Mouse (Mus musculus) CH12.LX (cell line): ENCODE data around the gene Sorcs1. TPM values are rescaled to one million over a fixed set of nuclear protein-coding genes. Genes with fewer than 3 reads are reported as not detected.

Source experiments
- DNase-seq: peaks from one replicate; pipeline ENCODE4 v3.0.0-alpha.2; 2013; ENCODE audit errors: extremely low read depth
- H3K27ac ChIP-seq: 2 replicates; pipeline ENCODE4 v1.5.1; 2012; ENCODE audit warnings: low read depth, mild to moderate bottlenecking, control low read depth, moderate library complexity; ENCODE audit not compliant: insufficient read depth
- H3K27me3 ChIP-seq: replicated peaks from 2 replicates; pipeline ENCODE3; 2012; ENCODE audit warnings: inconsistent platforms
- H3K36me3 ChIP-seq, 2 experiments: replicated peaks in 1 of 2; 2 replicates each; pipeline versions ENCODE3 to v1.6.1; 2012; ENCODE audit warnings: inconsistent platforms in 1 of 2, low read length in 1 of 2, mild to moderate bottlenecking in 1 of 2, mixed read lengths in 1 of 2, moderate library complexity in 1 of 2; ENCODE audit not compliant: control insufficient read depth in 1 of 2, insufficient read depth in 1 of 2
- H3K4me1 ChIP-seq, 2 experiments: 2 replicates each; pipeline ENCODE4 v1.6.1; 2012; ENCODE audit warnings: inconsistent platforms in 1 of 2, moderate library complexity in 1 of 2; ENCODE audit not compliant: insufficient read depth in 2 of 2, control insufficient read depth in 1 of 2
- H3K4me2 ChIP-seq: 2 replicates; pipeline ENCODE4 v1.6.1; 2012; ENCODE audit warnings: low read depth, mild to moderate bottlenecking, control low read depth; ENCODE audit not compliant: poor library complexity, insufficient read depth, severe bottlenecking
- H3K4me3 ChIP-seq, 3 experiments: fragments of 150-350 bp in 1 of 3; sonication (generic) in 1 of 3; replicated peaks in 1 of 3; 2 replicates each; pipeline versions ENCODE3 to v1.5.1; 2011 to 2012; ENCODE audit warnings: low read depth in 2 of 3, low read length in 2 of 3, mild to moderate bottlenecking in 2 of 3, moderate library complexity in 2 of 3, control low read depth in 1 of 3, improper control_type of control experiment in 1 of 3, inconsistent platforms in 1 of 3, mixed read lengths in 1 of 3; ENCODE audit not compliant: poor library complexity in 1 of 3
- H3K79me2 ChIP-seq: replicated peaks from 2 replicates; pipeline ENCODE4 v1.6.1; 2012; ENCODE audit warnings: mild to moderate bottlenecking, moderate library complexity; ENCODE audit not compliant: control insufficient read depth, poor library complexity, insufficient read depth, severe bottlenecking; ENCODE audit errors: extremely low read depth
- H3K9ac ChIP-seq: 2 replicates; pipeline ENCODE4 v1.6.1; 2012; ENCODE audit warnings: low read depth, mild to moderate bottlenecking, control low read depth, moderate library complexity; ENCODE audit not compliant: insufficient read depth
- H3K9me3 ChIP-seq: replicated peaks from 2 replicates; pipeline ENCODE3; 2012; ENCODE audit warnings: low read length, inconsistent platforms, mixed read lengths
- CHD1 ChIP-seq: IDR thresholded peaks from 2 replicates; pipeline ENCODE4 v1.6.1; 2012; ENCODE audit warnings: low read depth, low read length, improper control_type of control experiment, inconsistent platforms
- CHD2 ChIP-seq: IDR thresholded peaks from 2 replicates; pipeline ENCODE4 v1.6.1; 2011; ENCODE audit warnings: low read length, improper control_type of control experiment
- CTCF ChIP-seq, 2 experiments: IDR thresholded peaks in 1 of 2; conservative IDR thresholded peaks in 1 of 2; 2 replicates each; pipeline ENCODE4 v1.5.1; 2011 to 2012; ENCODE audit warnings: low read depth in 2 of 2, low read length in 2 of 2, improper control_type of control experiment in 1 of 2, inconsistent platforms in 1 of 2, mild to moderate bottlenecking in 1 of 2, moderate library complexity in 1 of 2
- GABPA ChIP-seq: IDR thresholded peaks from 2 replicates; pipeline ENCODE4 v1.6.1; 2012; ENCODE audit warnings: low read depth, low read length, improper control_type of control experiment, inconsistent platforms; ENCODE audit not compliant: insufficient replicate concordance
- HCFC1 ChIP-seq: IDR thresholded peaks from 2 replicates; pipeline ENCODE4 v1.6.1; 2012; ENCODE audit warnings: low read depth, mild to moderate bottlenecking, inconsistent platforms, low read length, improper control_type of control experiment
- IRF4 ChIP-seq: IDR thresholded peaks from 2 replicates; pipeline ENCODE4 v1.6.1; 2014; ENCODE audit warnings: low read depth, mild to moderate bottlenecking, inconsistent platforms, low read length, improper control_type of control experiment
- JUN ChIP-seq: IDR thresholded peaks from 2 replicates; pipeline ENCODE4 v1.6.1; 2011; ENCODE audit warnings: low read depth, mild to moderate bottlenecking, low read length, improper control_type of control experiment, moderate library complexity; ENCODE audit not compliant: insufficient read depth
- JUND ChIP-seq: conservative IDR thresholded peaks from 2 replicates; pipeline ENCODE4 v1.6.1; 2011; ENCODE audit warnings: low read depth, low read length, improper control_type of control experiment
- KAT2A ChIP-seq: IDR thresholded peaks from 2 replicates; pipeline ENCODE4 v1.6.1; 2012; ENCODE audit warnings: low read length, improper control_type of control experiment, inconsistent platforms; ENCODE audit not compliant: insufficient replicate concordance
- MAFK ChIP-seq: IDR thresholded peaks from 2 replicates; pipeline ENCODE4 v1.6.1; 2011; ENCODE audit warnings: low read length, improper control_type of control experiment; ENCODE audit not compliant: insufficient replicate concordance
- MAZ ChIP-seq: IDR thresholded peaks from 2 replicates; pipeline ENCODE4 v1.6.1; 2012; ENCODE audit warnings: low read depth, mild to moderate bottlenecking, inconsistent platforms, low read length, improper control_type of control experiment, moderate library complexity
- MXI1 ChIP-seq: IDR thresholded peaks from 2 replicates; pipeline ENCODE4 v1.6.1; 2011; ENCODE audit warnings: mild to moderate bottlenecking, low read depth, low read length, improper control_type of control experiment
- MYC ChIP-seq: IDR thresholded peaks from 2 replicates; pipeline ENCODE4 v1.6.1; 2011; ENCODE audit warnings: low read depth, mild to moderate bottlenecking, improper control_type of control experiment, low read length
- NELFE ChIP-seq: IDR thresholded peaks from 2 replicates; pipeline ENCODE4 v1.6.1; 2011; ENCODE audit warnings: low read depth, low read length, improper control_type of control experiment
- POLR2A ChIP-seq: IDR thresholded peaks from 2 replicates; pipeline ENCODE4 v1.6.1; 2011; ENCODE audit warnings: low read depth, mild to moderate bottlenecking, improper control_type of control experiment, low read length
- RAD21 ChIP-seq: IDR thresholded peaks from 2 replicates; pipeline ENCODE4 v1.6.1; 2011; ENCODE audit warnings: low read depth, mild to moderate bottlenecking, low read length, improper control_type of control experiment, moderate library complexity
- SIN3A ChIP-seq: IDR thresholded peaks from 2 replicates; pipeline ENCODE4 v1.6.1; 2012; ENCODE audit warnings: low read length, improper control_type of control experiment, inconsistent platforms
- TCF12 ChIP-seq: IDR thresholded peaks from 2 replicates; pipeline ENCODE4 v1.6.1; 2014; ENCODE audit warnings: low read depth, mild to moderate bottlenecking, inconsistent platforms, low read length, improper control_type of control experiment
- UBTF ChIP-seq: IDR thresholded peaks from 2 replicates; pipeline ENCODE4 v1.6.1; 2012; ENCODE audit warnings: low read depth, mild to moderate bottlenecking, inconsistent platforms, low read length, improper control_type of control experiment, moderate library complexity
- ZKSCAN1 ChIP-seq: IDR thresholded peaks from 2 replicates; pipeline ENCODE4 v1.6.1; 2012; ENCODE audit warnings: low read depth, inconsistent platforms, low read length, improper control_type of control experiment, borderline replicate concordance
- ZMIZ1 ChIP-seq: IDR thresholded peaks from 2 replicates; pipeline ENCODE4 v1.6.1; 2012; ENCODE audit warnings: low read depth, mild to moderate bottlenecking, inconsistent platforms, low read length, improper control_type of control experiment
- ZNF384 ChIP-seq: IDR thresholded peaks from 2 replicates; pipeline ENCODE4 v1.6.1; 2012; ENCODE audit warnings: low read depth, low read length, improper control_type of control experiment, inconsistent platforms
- dilution Hi-C: fragments of 300-500 bp; cut with MboI; formaldehyde crosslinking; loops from 2 replicates; pipeline ENCODE4 v1.14.3; 2020; ENCODE audit warnings: low sequenced_read_pairs; ENCODE audit not compliant: extremely low pct_unique_long_range_greater_than_20kb, extremely low pct_ligation_motif_present
- in situ Hi-C: fragments of 300-500 bp; cut with MboI; formaldehyde crosslinking; loops from 3 replicates; pipeline ENCODE4 v1.14.3; 2019; ENCODE audit warnings: low sequenced_read_pairs, low pct_ligation_motif_present, low pct_unique_long_range_greater_than_20kb, mixed read lengths
- polyA plus RNA-seq: library from polyadenylated mRNA; unstranded; fragments of >175 nt; gene quantifications from 2 replicates; pipeline ENCODE4 v1.2.1, GENCODE M21; 2012; ENCODE audit warnings: low read depth; ENCODE audit not compliant: insufficient read length
- total RNA-seq, 2 experiments: library from RNA; depleted of rRNA; stranded (reverse); fragments of 300-350 nt in 1 of 2; fragments of >200 nt in 1 of 2; gene quantifications; 2 replicates each; pipeline ENCODE4 v1.2.3; 2012 to 2014

Gene Sorcs1
- total and polyA plus RNA-seq, 3 experiments: 0.08 TPM; not detected in 2

DNA sequence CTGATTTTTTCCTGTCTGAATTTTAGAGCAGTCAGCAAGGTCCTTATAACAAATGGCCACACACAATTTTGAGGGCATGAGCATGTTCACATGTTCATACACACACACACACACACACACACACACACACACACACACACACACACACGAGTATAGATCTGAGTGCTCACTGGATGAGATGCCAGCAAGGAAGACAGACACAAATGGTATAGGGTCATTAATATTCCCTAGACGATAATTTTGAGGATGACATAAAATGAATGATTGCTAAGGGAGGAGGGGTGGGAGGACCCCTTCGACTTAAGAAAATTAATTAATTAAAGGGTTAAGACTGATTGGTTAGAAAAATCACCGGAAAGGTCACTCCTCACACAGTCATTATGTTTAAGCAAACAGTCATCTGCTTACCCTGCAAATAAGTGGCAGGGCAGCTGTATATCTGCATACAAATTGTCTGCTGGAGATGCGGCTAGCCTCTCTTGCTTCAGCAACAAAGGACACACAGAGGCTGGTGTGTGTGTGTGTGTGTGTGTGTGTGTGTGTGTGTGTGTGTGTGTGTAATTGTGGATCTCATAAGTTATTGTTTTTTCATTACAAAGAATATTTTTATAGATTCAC, 221.1 kb downstream of the Sorcs1 start:
- dilution Hi-C loops: no loop called here
- Histone ChIP-seq H3K9ac (no peak overlapping the region), H3K4me3 (no peak overlapping the region), H3K9me3 (peaks cover 33% of the 10 kb centered on the region), H3K36me3 (no peaks in the 10 kb centered on the region), H3K4me1 (no peaks in the 10 kb centered on the region), H3K4me2 (no peak overlapping the region), H3K27me3 (no peaks in the 10 kb centered on the region), H3K79me2 (no peaks in the 10 kb centered on the region), H3K27ac (no peak overlapping the region)
- in situ Hi-C loops: no loop called here
- no peak for TF ChIP-seq RAD21
- no peak for TF ChIP-seq JUN
- no peak for TF ChIP-seq UBTF
- TF ChIP-seq TCF12: no peak
- no peak for TF ChIP-seq MYC
- TF ChIP-seq ZKSCAN1: no peak
- TF ChIP-seq MAZ: no peak
- TF ChIP-seq ZMIZ1: no peak
- TF ChIP-seq SIN3A: no peak
- no peak for TF ChIP-seq CHD2
- no peak for TF ChIP-seq CHD1
- no peak for TF ChIP-seq JUND
- TF ChIP-seq MAFK: no peak
- TF ChIP-seq ZNF384: no peak
- no peak for TF ChIP-seq CTCF (conservative IDR thresholded peaks at IDR 0.05 in 1 of 2, IDR thresholded peaks at IDR 0.05 in 1 of 2; ENCODE audit: low read depth in 2 of 2, low read length in 2 of 2)
- no peak for TF ChIP-seq POLR2A
- no peak for TF ChIP-seq MXI1
- no peak for TF ChIP-seq HCFC1
- DNase-seq: no peak

DNA sequence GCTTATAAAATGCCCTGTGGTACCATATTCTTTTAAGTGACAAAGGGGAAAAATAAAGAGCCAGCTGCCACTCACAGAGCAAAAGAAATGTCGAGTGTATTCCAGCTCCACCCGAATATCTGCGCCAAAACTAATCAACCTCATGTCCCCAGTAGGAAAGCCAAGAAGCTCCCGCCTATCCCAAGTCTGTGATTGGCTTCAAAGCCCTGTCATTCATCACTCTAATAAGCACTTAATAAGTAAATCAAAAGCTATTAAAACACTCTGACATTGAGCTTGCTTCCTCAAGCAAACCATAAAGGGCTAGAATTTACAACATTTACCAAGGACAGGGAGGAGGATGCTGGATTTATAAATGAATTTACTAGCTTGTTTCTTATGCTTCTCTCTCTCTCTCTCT, 237.3 kb downstream of the Sorcs1 start:
- Histone ChIP-seq H3K4me2 (no peak overlapping the region), H3K9me3 (peaks cover 46% of the 10 kb centered on the region), H3K4me3 (no peak overlapping the region), H3K27ac (no peak overlapping the region), H3K4me1 (no peaks in the 10 kb centered on the region), H3K36me3 (no peaks in the 10 kb centered on the region), H3K27me3 (no peaks in the 10 kb centered on the region), H3K79me2 (no peaks in the 10 kb centered on the region), H3K9ac (no peak overlapping the region)
- dilution Hi-C loops: no loop called here
- no peak for DNase-seq
- TF ChIP-seq ZKSCAN1 (no peak), GABPA (no peak), JUN (no peak), JUND (no peak), IRF4 (no peak), NELFE (no peak), KAT2A (no peak), TCF12 (no peak)
- in situ Hi-C loops: no loop called here
